Mouse (Mus musculus): ENCODE data around the gene Sumo2.
A peak's percentile ranks its signal among the peaks of the same experiment; 100 is the strongest.
"Not testable (repeated sequence)": the region's sequence is repeated elsewhere in the genome, so short reads cannot be mapped to it uniquely, and the experiment has no call there.

Sumo2 gene

GRCm38 (mm10) chr11:115536038-115536681 lies at the start of gene Sumo2:
TSS of gene Sumo2 (minus strand) at chr11:115536276.
- peak; percentile 92 for DNase-seq (ENCODE audit: low spot score)

- DNase-seq (ENCODE audit: low spot score): no peak
These were observed 49.6 kb upstream of the Sumo2 start for GRCm38 (mm10) chr11:115585573-115586100.

DNA sequence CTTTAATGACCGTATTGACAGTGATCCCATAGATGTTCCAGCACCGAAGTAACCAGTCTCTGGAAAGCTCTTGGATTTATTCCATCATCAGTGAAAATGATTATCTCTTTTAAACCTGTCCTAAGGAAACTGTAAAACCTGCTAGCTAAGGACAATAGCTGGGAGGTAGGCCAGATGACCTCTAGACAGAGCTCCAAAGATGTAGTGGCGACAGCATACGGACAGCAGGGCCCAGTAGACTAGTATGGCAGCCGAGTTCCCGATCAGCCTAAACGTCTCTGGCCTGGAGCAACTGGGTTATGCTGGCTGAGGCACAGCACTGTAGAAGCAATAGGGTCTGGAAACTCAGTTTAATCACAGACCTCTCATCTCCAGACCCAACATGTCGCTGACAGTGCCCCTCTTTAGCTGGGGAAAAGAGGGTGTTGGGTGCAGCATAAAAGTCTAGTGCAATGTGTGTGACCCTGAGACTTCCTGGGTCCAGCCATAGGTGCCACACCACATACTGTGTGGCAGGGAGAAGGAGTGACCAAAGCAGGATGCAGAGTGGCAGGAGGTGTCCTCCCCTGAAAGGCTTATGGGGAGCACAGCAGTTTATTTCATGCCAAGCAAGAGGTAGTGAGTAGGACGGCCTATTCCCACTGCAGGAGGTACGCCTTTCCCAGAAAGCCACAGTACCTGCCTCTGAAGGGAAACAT lies 48.4 kb upstream of the Sumo2 start:
- DNase-seq (ENCODE audit: low spot score): no peak

DNA sequence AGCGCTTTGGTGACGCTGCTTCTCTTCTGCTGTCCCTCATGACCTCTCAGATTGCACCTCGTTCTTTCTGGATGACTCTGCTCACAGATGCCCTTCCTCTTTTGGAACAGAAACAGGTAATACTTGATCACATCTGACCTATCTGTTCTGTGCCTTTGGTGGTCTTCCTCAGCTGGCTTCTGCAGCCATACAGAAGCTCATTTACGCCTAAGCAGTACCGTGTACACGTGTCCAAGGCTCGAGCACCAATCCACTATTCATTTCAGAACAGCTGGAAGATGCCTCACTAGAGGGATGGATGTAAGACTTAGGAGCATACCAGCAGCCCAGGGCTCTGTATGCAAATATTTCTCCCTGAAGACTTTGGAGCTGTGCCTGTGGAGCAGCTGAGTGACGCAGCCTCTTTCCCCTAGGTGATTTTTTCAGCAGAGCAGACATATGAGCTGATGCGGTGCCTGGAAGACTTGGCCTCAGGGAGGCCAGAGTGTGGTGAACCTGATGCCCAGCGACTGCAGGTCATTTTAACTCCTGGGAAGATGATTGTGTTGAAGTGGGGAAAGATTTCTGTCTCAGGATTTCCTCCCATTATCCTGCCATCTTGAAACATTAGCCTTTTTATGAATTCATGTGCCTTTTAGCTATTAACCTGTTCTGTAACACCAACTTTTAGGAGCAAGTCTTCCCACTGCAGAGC lies 47.0 kb upstream of the Sumo2 start:
- no peak for DNase-seq (ENCODE audit: low spot score)

DNA sequence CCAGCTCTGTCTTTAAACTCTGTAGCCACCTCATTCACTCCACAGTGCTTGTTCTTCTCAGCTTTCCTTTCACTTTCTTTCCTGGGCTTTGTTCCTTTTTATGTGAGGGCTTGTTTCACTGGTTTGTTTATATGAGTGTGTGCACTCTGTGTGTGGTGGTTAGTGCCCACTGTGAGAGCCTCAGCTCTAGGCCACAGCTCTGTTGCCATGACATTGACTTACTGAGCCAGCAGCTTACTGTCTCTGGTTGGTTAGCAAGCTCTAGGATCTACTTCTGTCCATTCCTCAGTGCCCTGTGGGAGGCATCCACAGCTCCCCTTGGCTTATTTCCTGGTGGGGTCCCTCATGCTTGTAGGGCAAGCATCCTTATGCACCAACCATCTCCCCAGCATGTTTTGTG lies 43.0 kb upstream of the Sumo2 start:
- no peak for DNase-seq (ENCODE audit: low spot score)

DNA sequence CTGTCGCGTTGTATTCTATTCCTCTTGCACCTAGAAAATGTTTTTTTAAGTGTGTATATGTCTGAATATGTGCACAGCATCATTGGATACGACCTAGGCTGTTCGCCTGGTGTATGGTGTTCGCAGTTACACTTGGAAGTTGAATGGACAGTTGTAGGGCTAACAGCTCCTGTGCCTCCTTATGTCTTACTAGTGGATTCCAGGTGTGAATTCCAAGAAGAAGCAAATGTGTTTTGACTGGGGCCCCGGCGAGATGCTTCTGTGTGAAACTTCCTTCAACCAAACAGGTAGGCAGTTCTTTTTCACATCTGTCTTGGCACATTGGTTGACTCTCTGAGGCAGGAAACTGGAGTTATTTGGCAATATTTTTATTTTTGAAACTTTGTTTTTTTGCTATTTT lies 28.9 kb upstream of the Sumo2 start:
- no peak for DNase-seq (ENCODE audit: low spot score)

- peak; percentile 96 for DNase-seq (ENCODE audit: low spot score)
These were observed 28.2 kb upstream of the Sumo2 start, which contains the start of gene Nup85 for GRCm38 (mm10) chr11:115564064-115564809. TSS of gene Nup85 (plus strand) at chr11:115564434.

GRCm38 (mm10) chr11:115563406-115563805 lies 27.3 kb upstream of the Sumo2 start:
- DNase-seq (ENCODE audit: low spot score): no peak

GRCm38 (mm10) chr11:115555717-115556116 lies 19.6 kb upstream of the Sumo2 start:
- DNase-seq (ENCODE audit: low spot score): no peak

DNA sequence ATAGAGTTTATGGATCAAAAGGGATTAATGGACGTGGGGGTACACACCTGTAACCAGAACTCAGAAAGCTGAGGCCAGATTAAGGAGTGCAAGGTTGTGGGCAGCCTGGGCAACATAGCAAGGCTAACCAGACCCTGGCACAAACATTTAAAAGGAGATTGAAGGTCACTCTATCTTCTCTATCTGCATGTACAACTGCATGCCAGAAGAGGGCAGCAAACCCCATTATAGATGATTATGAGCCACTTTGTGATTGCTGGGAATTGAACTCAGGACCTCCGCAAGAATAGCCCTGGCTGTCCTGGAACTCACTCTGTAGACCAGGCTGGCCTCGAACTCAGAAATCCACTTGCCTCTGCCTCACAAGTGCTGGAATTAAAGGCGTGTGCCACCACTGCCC lies 16.7 kb upstream of the Sumo2 start:
- no peak for DNase-seq (ENCODE audit: low spot score)

DNA sequence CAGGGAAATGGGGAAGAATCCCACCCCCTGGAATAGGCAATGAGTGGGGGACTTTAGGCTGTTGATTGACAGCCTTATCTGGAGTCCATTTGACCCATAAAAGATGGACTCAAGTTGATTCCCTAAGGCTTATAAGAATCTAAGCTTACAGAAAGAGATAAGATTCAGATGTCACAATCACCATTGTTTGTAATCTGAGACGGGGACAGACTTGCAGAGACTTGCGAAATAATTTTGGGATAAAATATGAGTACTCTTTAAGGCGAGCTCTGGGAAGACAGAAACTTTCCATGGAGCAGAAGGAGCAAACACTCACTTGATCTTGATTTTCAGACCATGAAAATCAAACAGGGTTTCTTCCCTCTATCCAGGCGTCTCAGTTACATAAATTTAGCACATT lies 7.5 kb upstream of the Sumo2 start:
- no peak for DNase-seq (ENCODE audit: low spot score)

DNA sequence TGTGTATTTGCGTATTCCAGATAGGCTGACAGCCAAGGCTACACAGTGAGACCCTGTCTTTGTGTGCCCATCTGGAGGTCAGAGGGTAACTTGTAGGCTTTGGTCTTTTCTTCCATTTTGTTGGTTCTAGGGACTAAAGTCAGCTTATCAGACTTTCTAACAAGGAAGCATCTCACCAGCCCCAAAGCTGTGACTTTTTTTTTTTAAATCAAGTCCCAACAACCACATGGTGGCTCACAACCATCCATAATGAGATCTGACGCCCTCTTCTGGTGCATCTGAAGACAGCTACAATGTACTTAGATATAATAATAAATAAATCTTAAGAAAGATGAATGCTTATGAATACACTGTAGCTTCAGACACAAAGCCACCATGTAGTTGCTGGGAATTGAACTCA lies 2.0 kb upstream of the Sumo2 start:
- no peak for DNase-seq (ENCODE audit: low spot score)

GRCm38 (mm10) chr11:115536856-115537568 lies 936 bp upstream of the Sumo2 start:
- no peak for DNase-seq (ENCODE audit: low spot score)

DNA sequence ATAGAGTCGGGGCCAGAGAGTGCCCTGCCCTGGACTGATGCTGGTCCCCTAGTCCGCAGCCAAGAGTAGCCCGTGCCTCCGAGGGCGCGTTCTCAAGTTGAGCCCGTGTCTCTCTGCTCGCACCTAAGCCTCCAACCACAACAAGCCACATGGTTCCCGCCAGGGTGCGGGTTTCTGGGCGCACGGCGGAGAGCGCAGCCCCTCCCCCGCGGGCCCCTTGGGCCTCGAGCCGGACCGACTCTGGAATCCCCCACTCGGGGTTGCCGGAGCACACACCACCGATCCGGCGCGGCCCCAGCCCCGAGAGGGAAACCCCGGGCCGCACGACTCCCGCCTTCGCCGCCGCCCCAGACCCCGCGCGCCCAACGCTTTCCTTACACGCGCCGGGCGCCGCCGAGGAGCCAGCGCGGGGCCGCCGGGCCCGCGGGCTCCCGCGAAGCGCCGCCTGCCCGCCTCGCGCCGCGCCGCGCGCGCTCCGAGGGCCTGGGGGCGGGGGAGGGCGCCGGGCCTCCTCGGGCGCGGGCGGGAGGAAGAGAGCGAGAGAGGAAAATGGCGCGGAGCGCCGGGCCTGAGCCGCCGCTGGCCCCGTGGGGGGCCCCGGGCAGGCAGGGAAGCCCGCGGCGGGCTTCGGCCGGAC lies 557 bp downstream of the Sumo2 start:
- no peak for DNase-seq (ENCODE audit: low spot score)

DNA sequence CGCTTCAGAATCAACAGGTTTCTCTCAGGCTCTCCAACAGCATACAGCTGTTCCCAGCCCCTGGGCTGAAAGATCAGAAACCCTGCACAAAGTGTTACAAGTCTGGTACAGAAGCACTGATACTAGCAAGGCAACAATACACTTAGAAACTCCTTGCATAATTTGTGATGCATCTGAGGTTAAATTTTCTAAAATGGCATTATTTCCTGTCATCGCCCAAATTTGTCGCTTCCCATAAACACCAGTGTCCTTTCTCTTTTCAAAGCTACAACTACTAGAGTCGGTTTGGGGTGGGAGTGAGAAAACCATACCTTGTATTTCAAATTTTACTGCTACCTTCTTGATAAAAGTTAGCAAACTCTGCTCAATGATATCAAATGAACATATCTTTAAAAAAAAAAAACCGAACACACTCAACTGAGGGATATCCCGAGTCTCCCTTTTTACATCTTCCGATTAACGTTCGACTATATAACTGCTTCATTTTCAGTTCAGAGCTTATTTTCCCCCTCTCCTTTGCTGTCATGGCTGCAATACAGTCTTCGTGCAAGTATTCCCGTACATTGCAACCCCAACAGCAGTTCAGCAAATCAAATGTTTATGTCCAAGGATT lies 1.2 kb downstream of the Sumo2 start:
- no peak for DNase-seq (ENCODE audit: low spot score)

DNA sequence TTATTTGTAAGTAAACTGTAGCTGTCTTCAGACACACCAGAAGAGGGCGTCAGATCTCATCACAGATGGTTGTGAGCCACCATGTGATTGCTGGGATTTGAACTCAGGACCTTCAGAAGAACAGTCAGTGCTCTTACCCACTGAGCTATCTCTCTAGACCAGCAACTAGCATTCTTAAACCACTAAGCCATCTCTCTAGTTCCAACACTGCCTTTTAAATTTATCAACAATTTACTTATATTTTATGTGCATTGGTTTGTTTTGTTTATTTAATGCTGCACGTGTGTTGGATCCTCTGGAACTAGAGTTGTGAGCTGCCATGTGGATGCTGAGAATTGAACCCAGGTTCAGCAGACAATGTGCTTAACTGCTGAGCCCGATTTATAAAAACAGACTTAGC lies 9.6 kb downstream of the Sumo2 start:
- not testable (repeated sequence) for DNase-seq (ENCODE audit: low spot score)

GRCm38 (mm10) chr11:115522703-115523102 lies 13.4 kb downstream of the Sumo2 start:
- no peak for DNase-seq (ENCODE audit: low spot score)

GRCm38 (mm10) chr11:115522238-115522637 lies 13.8 kb downstream of the Sumo2 start:
- no peak for DNase-seq (ENCODE audit: low spot score)

- DNase-seq (ENCODE audit: low spot score): no peak
These were observed 15.0 kb downstream of the Sumo2 start for GRCm38 (mm10) chr11:115521080-115521479.

GRCm38 (mm10) chr11:115520218-115520617 lies 15.9 kb downstream of the Sumo2 start:
- no peak for DNase-seq (ENCODE audit: low spot score)

GRCm38 (mm10) chr11:115519581-115519980 lies 16.5 kb downstream of the Sumo2 start:
- no peak for DNase-seq (ENCODE audit: low spot score)

Data from layer of hippocampus, adult 9-10 months (tissue).